Comparison of ENCODE assay signal across 8 mouse cellular contexts in the genomic region with DNA sequence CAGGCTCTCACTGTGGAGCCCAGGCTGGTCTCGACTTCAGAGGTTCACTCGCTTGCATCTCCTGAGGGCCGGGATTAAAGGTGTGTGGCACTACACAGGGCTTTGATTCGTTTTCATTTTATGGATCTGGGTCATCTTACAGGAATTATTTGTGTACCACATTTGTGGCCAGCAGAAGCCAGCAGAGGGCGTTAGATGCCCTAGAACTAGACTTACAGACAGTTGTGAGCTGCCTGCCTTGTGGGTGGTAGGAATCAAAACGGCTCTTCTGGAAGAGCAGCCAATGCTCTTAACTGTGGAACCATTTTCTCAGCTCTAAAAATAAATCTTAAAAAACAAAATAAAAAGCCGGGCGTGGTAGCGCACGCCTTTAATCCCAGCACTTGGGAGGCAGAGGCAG. TPM values are rescaled to one million over a fixed set of nuclear protein-coding genes. Genes with fewer than 3 reads are reported as not detected.
A peak's percentile ranks its signal among the peaks of the same experiment; 100 is the strongest.
DNase-seq lines count a peak whose midpoint lies in the region; ATAC-seq and TF ChIP-seq lines count a peak whose summit lies in the region.

No protein-coding gene starts in this region.

- 45% methylated on average over 10 of the region's 10 CpGs for WGBS in forebrain, embryonic 14.5 days
- WGBS in forebrain, embryonic 16.5 days = 43% methylated on average over 10 of the region's 10 CpGs

- no peaks in the 10 kb centered on the region for H3K9me3 ChIP-seq in forebrain, embryonic 14.5 days (replicated peaks; ENCODE audit: control insufficient read depth, low read length)
- H3K9me3 ChIP-seq in forebrain, embryonic 16.5 days (ENCODE audit: control insufficient read depth, low read length) = no peaks in the 10 kb centered on the region
- H3K9me3 ChIP-seq in CH12.LX (replicated peaks; ENCODE audit: low read length) = no peaks in the 10 kb centered on the region

- TF ChIP-seq RAD21 in CH12.LX (IDR thresholded peaks at IDR 0.05; ENCODE audit: low read depth, low read length) = peak; percentile 51

- H3K27ac ChIP-seq in forebrain, embryonic 14.5 days (ENCODE audit: low read depth, low read length) = no peak overlapping the region
- H3K27ac ChIP-seq in forebrain, embryonic 16.5 days (ENCODE audit: low read length) = no peak overlapping the region
- H3K27ac ChIP-seq in CH12.LX (ENCODE audit: insufficient read depth, low read depth) = no peak overlapping the region

- no peak for TF ChIP-seq POLR2A in CH12.LX (IDR thresholded peaks at IDR 0.05; ENCODE audit: low read depth, low read length)

- in situ Hi-C loops in CH12.LX (cut with MboI; ENCODE audit: low pct_ligation_motif_present, low pct_unique_long_range_greater_than_20kb, low sequenced_read_pairs) = loop anchor here (25.0 kb wide), 2 partner anchors 218 to 343 kb away; a partner anchor contains a TSS

- no peaks in the 10 kb centered on the region for H3K79me2 ChIP-seq in CH12.LX (replicated peaks; ENCODE audit: control insufficient read depth, extremely low read depth, insufficient read depth, poor library complexity, severe bottlenecking)

- H3K36me3 ChIP-seq in forebrain, embryonic 14.5 days (ENCODE audit: control insufficient read depth, insufficient read depth, low read length) = no peaks in the 10 kb centered on the region
- no peaks in the 10 kb centered on the region for H3K36me3 ChIP-seq in forebrain, embryonic 16.5 days (ENCODE audit: control insufficient read depth, insufficient read depth)
- no peaks in the 10 kb centered on the region for H3K36me3 ChIP-seq in CH12.LX (replicated peaks in 1 of 2; ENCODE audit: control insufficient read depth in 1 of 2, insufficient read depth in 1 of 2, low read length in 1 of 2)

- H3K4me1 ChIP-seq in forebrain, embryonic 14.5 days (ENCODE audit: control insufficient read depth, insufficient read depth, low read length) = no peaks in the 10 kb centered on the region
- no peaks in the 10 kb centered on the region for H3K4me1 ChIP-seq in forebrain, embryonic 16.5 days (replicated peaks; ENCODE audit: control insufficient read depth, insufficient read depth, low read length)
- H3K4me1 ChIP-seq in CH12.LX (ENCODE audit: control insufficient read depth in 1 of 2, insufficient read depth in 2 of 2) = no peaks in the 10 kb centered on the region

- DNase-seq in forebrain, embryonic 14.5 days (ENCODE audit: low spot score) = peak; percentile 68
- DNase-seq in CH12.LX (ENCODE audit: extremely low read depth) = no peak
- DNase-seq in cerebellum, adult 9-11 months = peak; percentile 63
- peak; percentile 83 for DNase-seq in layer of hippocampus, adult 11-12 months (ENCODE audit: low spot score)
- DNase-seq in retina, postnatal 7 days (ENCODE audit: low read depth, low spot score) = peak; percentile 24
- DNase-seq in urinary bladder, postnatal 14 days (ENCODE audit: low spot score) = no peak
- DNase-seq in urinary bladder, adult 18-20 months (ENCODE audit: low spot score in 2 of 2) = no peak

- no peak overlapping the region for H3K4me3 ChIP-seq in forebrain, embryonic 14.5 days (ENCODE audit: low read depth, low read length)
- H3K4me3 ChIP-seq in forebrain, embryonic 16.5 days (replicated peaks; ENCODE audit: low read length) = no peak overlapping the region
- no peak overlapping the region for H3K4me3 ChIP-seq in CH12.LX (replicated peaks in 1 of 3; ENCODE audit: low read depth in 2 of 3, low read length in 2 of 3, poor library complexity in 1 of 3)

- H3K4me2 ChIP-seq in forebrain, embryonic 14.5 days (ENCODE audit: low read length) = no peak overlapping the region
- no peak overlapping the region for H3K4me2 ChIP-seq in forebrain, embryonic 16.5 days (ENCODE audit: low read length)
- H3K4me2 ChIP-seq in CH12.LX (ENCODE audit: insufficient read depth, low read depth, poor library complexity, severe bottlenecking) = no peak overlapping the region

- ATAC-seq in forebrain, embryonic 14.5 days = no peak
- no peak for ATAC-seq in forebrain, embryonic 16.5 days

- TF ChIP-seq EP300 in CH12.LX (IDR thresholded peaks at IDR 0.05; ENCODE audit: low read length) = no peak

- H3K9ac ChIP-seq in forebrain, embryonic 14.5 days (ENCODE audit: low read length) = no peak overlapping the region
- H3K9ac ChIP-seq in forebrain, embryonic 16.5 days (replicated peaks; ENCODE audit: low read depth, low read length) = no peak overlapping the region
- H3K9ac ChIP-seq in CH12.LX (ENCODE audit: insufficient read depth, low read depth) = no peak overlapping the region

- peak; percentile 19 to 58; a peak in 2 of 4 replicates for TF ChIP-seq CTCF in CH12.LX (conservative IDR thresholded peaks at IDR 0.05 in 1 of 2, IDR thresholded peaks at IDR 0.05 in 1 of 2; ENCODE audit: low read depth in 2 of 2, low read length in 2 of 2)

- no peaks in the 10 kb centered on the region for H3K27me3 ChIP-seq in forebrain, embryonic 14.5 days (replicated peaks; ENCODE audit: control insufficient read depth, insufficient read depth, low read length)
- no peaks in the 10 kb centered on the region for H3K27me3 ChIP-seq in forebrain, embryonic 16.5 days (replicated peaks; ENCODE audit: control insufficient read depth, insufficient read depth, low read length)
- peaks cover 10% of the 10 kb centered on the region for H3K27me3 ChIP-seq in CH12.LX (replicated peaks)

- dilution Hi-C loops in CH12.LX (cut with MboI; ENCODE audit: extremely low pct_ligation_motif_present, extremely low pct_unique_long_range_greater_than_20kb, low sequenced_read_pairs) = no loop called here

TF ChIP-seq in CH12.LX, 34 proteins besides CTCF, POLR2A, EP300 and RAD21:
- TF ChIP-seq NRF1 (IDR thresholded peaks at IDR 0.05; ENCODE audit: low read depth, low read length) = no peak
- TF ChIP-seq MAX (IDR thresholded peaks at IDR 0.05; ENCODE audit: low read length) = no peak
- TF ChIP-seq IRF4 (IDR thresholded peaks at IDR 0.05; ENCODE audit: low read depth, low read length) = no peak
- TF ChIP-seq SMC3 (IDR thresholded peaks at IDR 0.05; ENCODE audit: low read depth, low read length) = peak; percentile 47
- no peak for TF ChIP-seq UBTF (IDR thresholded peaks at IDR 0.05; ENCODE audit: low read depth, low read length)
- no peak for TF ChIP-seq TBP (conservative IDR thresholded peaks at IDR 0.05; ENCODE audit: low read depth, low read length)
- no peak for TF ChIP-seq HCFC1 (IDR thresholded peaks at IDR 0.05; ENCODE audit: low read depth, low read length)
- TF ChIP-seq ZNF384 (IDR thresholded peaks at IDR 0.05; ENCODE audit: low read depth, low read length) = no peak

RNA-seq across cellular contexts. Expression of a gene that starts 18.8 kb away (rescaled TPM):
- polyA plus RNA-seq in forebrain, embryonic 14.5 days (2014; fragmentation: Nextera tagmentation; extraction: Ambion mirVana) = 57.1 and 57.5 TPM in 2 replicates
- 53.8 and 59.0 TPM in 2 replicates for polyA plus RNA-seq in forebrain, embryonic 16.5 days (2015; fragmentation: Nextera tagmentation; extraction: Ambion mirVana)
- total RNA-seq in CH12.LX (2012; rRNA removed) = 32.9 and 33.0 TPM in 2 replicates
- 51.4 and 52.1 TPM in 2 replicates for total RNA-seq in CH12.LX (2014; rRNA removed)
- 36.9 and 45.3 TPM in 2 replicates for polyA plus RNA-seq in CH12.LX (2012; ENCODE audit: insufficient read length, low read depth)

RNA-seq across cellular contexts. Expression of a gene that starts 28.8 kb away (rescaled TPM):
- polyA plus RNA-seq in forebrain, embryonic 14.5 days (2014; fragmentation: Nextera tagmentation; extraction: Ambion mirVana) = 12.2 and 12.6 TPM in 2 replicates
- polyA plus RNA-seq in forebrain, embryonic 16.5 days (2015; fragmentation: Nextera tagmentation; extraction: Ambion mirVana) = 8.9 and 9.2 TPM in 2 replicates
- total RNA-seq in CH12.LX (2012; rRNA removed) (2.0 and 2.3 TPM in 2 replicates), CH12.LX (2014; rRNA removed) (0.59 and 0.75 TPM in 2 replicates)
- polyA plus RNA-seq in CH12.LX (2012; ENCODE audit: insufficient read length, low read depth) = 1.7 and 1.9 TPM in 2 replicates

RNA-seq across cellular contexts. Expression of a gene that starts 54.2 kb away (rescaled TPM):
- polyA plus RNA-seq in forebrain, embryonic 14.5 days (2014; fragmentation: Nextera tagmentation; extraction: Ambion mirVana) = 4.1 and 5.0 TPM in 2 replicates
- 6.4 and 8.9 TPM in 2 replicates for polyA plus RNA-seq in forebrain, embryonic 16.5 days (2015; fragmentation: Nextera tagmentation; extraction: Ambion mirVana)
- total RNA-seq in CH12.LX (2012; rRNA removed) (0.38 and 0.67 TPM in 2 replicates), CH12.LX (2014; rRNA removed) (not detected in 2 replicates)
- not detected in 2 replicates for polyA plus RNA-seq in CH12.LX (2012; ENCODE audit: insufficient read length, low read depth)

Comparison
In these comparisons a context has a peak if more than half of its experiments do, and no peak if none do; other contexts are left out.
1. DNase-seq: peak in forebrain, embryonic 14.5 days (single experiment), cerebellum, adult 9-11 months (single experiment), layer of hippocampus, adult 11-12 months (single experiment) and retina, postnatal 7 days (single experiment); none in CH12.LX (single experiment), urinary bladder, postnatal 14 days (single experiment) and urinary bladder, adult 18-20 months (0 of 2).